Mouse (Mus musculus) G1E (cell line): ENCODE measurements around the gene Gm9844.

Experiments
- CTCF ChIP-seq: IDR thresholded peaks from 2 replicates; pipeline ENCODE4 v1.5.1; 2012; ENCODE audit warnings: low read depth, low read length, inconsistent platforms, mixed read lengths
- GATA1 ChIP-seq: IDR thresholded peaks from 2 replicates; pipeline ENCODE4 v1.6.1; 2012; ENCODE audit warnings: borderline replicate concordance, low read length, inconsistent platforms, mixed read lengths
- GATA2 ChIP-seq: IDR thresholded peaks from 2 replicates; pipeline ENCODE4 v1.6.1; 2012; ENCODE audit warnings: low read depth, low read length, inconsistent platforms, borderline replicate concordance
- POLR2AphosphoS5 ChIP-seq: IDR thresholded peaks from 2 replicates; pipeline ENCODE4 v1.6.1; 2012; ENCODE audit warnings: low read depth, low read length, inconsistent platforms; ENCODE audit not compliant: insufficient replicate concordance
- TAL1 ChIP-seq: conservative IDR thresholded peaks from 2 replicates; pipeline ENCODE4 v1.6.1; 2012; ENCODE audit warnings: low read depth, low read length, inconsistent platforms, mixed read lengths

DNA sequence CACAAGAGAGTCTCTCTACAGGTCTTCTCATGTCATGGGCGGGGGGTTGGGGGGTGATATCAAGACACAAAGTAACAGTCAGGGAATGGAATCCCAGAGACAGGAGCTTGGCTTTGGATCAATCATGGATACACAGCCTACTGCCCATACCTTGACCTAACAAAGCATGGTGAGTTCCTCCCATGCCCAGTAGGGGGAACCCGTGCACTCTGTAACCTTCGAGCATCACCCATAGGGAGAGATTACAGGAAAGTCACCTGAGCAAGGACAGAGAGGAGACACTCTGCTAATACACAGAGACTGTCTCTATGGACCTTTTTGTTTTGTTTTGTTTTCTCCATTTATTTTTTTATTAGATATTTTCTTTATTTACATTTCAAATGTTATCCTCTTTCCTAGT, 44.5 kb upstream of the Gm9844 start:
- TF ChIP-seq CTCF = peak; percentile 75
- TF ChIP-seq POLR2AphosphoS5 = no peak
- TF ChIP-seq TAL1 = no peak
- no peak for TF ChIP-seq GATA1
- TF ChIP-seq GATA2 = no peak
